Mouse (Mus musculus): ENCODE results near the gene Wars. TPM values are rescaled to one million over a fixed set of nuclear protein-coding genes. Genes with fewer than 3 reads are reported as not detected.

The Wars gene
- polyA plus RNA-seq, 1 experiment from 2014 or later, result 77.2 TPM

DNA sequence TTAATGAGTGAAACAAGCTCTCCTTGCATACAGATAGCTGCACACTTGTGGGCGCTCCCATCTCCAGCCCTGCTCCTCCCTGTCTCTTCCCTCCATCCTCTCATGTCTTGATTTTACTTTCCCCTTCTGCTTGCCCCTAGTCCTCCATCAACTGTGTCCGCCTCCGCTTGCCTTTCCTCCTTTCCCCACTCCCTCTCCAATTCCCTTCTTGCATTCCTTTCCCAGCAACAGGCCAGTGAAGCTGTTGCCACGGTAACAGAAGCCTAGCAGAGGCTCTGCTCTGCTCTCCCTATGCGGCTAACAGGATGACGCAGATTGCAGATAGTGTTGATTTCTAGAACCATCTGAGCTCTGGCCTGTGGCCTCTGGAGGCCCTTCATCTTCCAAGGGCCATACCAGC is 21.9 kb upstream of the Wars start:
- 25% methylated on average over 6 of the region's 6 CpGs for WGBS (ENCODE audit: insufficient replicate concordance)
- Histone ChIP-seq H3K27ac (ENCODE audit: low read depth, low read length) (no peak overlapping the region), H3K9ac (ENCODE audit: low read depth, low read length) (no peak overlapping the region), H3K27me3 (ENCODE audit: control insufficient read depth, insufficient read depth, low read length) (no peaks in the 10 kb centered on the region), H3K9me3 (replicated peaks; ENCODE audit: control insufficient read depth, low read length) (no peaks in the 10 kb centered on the region), H3K4me1 (ENCODE audit: control insufficient read depth, insufficient read depth, low read length) (no peaks in the 10 kb centered on the region), H3K36me3 (ENCODE audit: control insufficient read depth, insufficient read depth, low read length) (no peaks in the 10 kb centered on the region), H3K4me3 (ENCODE audit: low read depth, low read length) (no peak overlapping the region), H3K4me2 (no peak overlapping the region)
- ATAC-seq (replicated peaks; ENCODE audit: insufficient number of reproducible peaks, low FRiP score, low TSS enrichment), result no peak

GRCm38 (mm10) chr12:108914709-108915340 is 20.9 kb upstream of the Wars start:
- no peaks in the 10 kb centered on the region for H3K36me3 ChIP-seq (ENCODE audit: control insufficient read depth, insufficient read depth, low read length)
- no peak overlapping the region for H3K4me2 ChIP-seq
- WGBS (ENCODE audit: insufficient replicate concordance), result 70% methylated on average over 12 of the region's 12 CpGs
- H3K9ac ChIP-seq (ENCODE audit: low read depth, low read length), result no peak overlapping the region
- no peak for ATAC-seq (replicated peaks; ENCODE audit: insufficient number of reproducible peaks, low FRiP score, low TSS enrichment)
- no peaks in the 10 kb centered on the region for H3K4me1 ChIP-seq (ENCODE audit: control insufficient read depth, insufficient read depth, low read length)
- no peak overlapping the region for H3K4me3 ChIP-seq (ENCODE audit: low read depth, low read length)
- H3K9me3 ChIP-seq (replicated peaks; ENCODE audit: control insufficient read depth, low read length), result no peaks in the 10 kb centered on the region
- no peak overlapping the region for H3K27ac ChIP-seq (ENCODE audit: low read depth, low read length)
- H3K27me3 ChIP-seq (ENCODE audit: control insufficient read depth, insufficient read depth, low read length), result no peaks in the 10 kb centered on the region

DNA sequence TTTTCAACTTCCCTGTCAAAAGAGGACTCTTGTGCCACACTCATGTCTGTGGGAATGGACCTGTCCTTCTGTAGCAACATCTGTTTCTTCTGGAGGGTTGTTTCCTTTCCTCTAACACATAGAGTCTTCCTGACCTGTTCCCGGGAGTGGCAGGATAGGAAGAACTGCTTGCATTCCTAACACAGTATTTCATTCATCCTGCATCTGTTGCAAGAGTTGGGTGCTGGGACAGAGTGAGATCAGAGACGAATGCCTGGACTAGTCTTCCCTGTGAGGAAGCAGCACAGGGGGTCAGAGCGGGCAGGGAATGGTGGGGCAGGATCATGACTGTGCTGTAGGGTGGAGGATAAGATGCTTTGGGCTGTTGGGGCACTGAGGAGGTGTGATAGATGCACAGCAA is 20.2 kb upstream of the Wars start:
- Histone ChIP-seq H3K27me3 (ENCODE audit: control insufficient read depth, insufficient read depth, low read length) (no peaks in the 10 kb centered on the region), H3K4me2 (no peak overlapping the region), H3K4me1 (ENCODE audit: control insufficient read depth, insufficient read depth, low read length) (no peaks in the 10 kb centered on the region), H3K9me3 (replicated peaks; ENCODE audit: control insufficient read depth, low read length) (no peaks in the 10 kb centered on the region), H3K27ac (ENCODE audit: low read depth, low read length) (no peak overlapping the region), H3K4me3 (ENCODE audit: low read depth, low read length) (no peak overlapping the region), H3K9ac (ENCODE audit: low read depth, low read length) (no peak overlapping the region), H3K36me3 (ENCODE audit: control insufficient read depth, insufficient read depth, low read length) (no peaks in the 10 kb centered on the region)
- 75% methylated on average over 3 of the region's 3 CpGs for WGBS (ENCODE audit: insufficient replicate concordance)
- no peak for ATAC-seq (replicated peaks; ENCODE audit: insufficient number of reproducible peaks, low FRiP score, low TSS enrichment)

DNA sequence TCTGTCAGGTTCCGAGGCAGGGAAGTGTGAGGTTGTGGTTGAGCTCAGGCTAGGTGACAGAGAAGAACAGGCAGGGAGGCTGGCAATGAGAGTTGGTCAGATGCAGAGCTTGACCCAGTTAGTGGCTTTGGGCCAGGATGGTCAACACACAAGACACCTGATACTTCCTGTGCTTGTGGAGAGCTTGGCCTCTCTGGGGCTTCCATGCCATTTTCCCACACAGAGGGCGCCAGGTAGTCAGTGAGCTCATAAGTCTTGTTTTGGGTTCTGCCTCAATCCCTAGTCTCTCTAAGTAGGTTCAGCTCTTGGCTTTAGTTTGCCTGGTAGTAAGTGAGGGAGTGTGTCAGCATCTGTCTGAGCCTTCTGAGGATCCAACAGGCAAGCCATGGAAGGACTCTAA is 18.5 kb upstream of the Wars start:
- no peak overlapping the region for H3K4me2 ChIP-seq
- no peak for ATAC-seq (replicated peaks; ENCODE audit: insufficient number of reproducible peaks, low FRiP score, low TSS enrichment)
- H3K9ac ChIP-seq (ENCODE audit: low read depth, low read length), result no peak overlapping the region
- H3K36me3 ChIP-seq (ENCODE audit: control insufficient read depth, insufficient read depth, low read length), result no peaks in the 10 kb centered on the region
- H3K4me3 ChIP-seq (ENCODE audit: low read depth, low read length), result no peak overlapping the region
- no peaks in the 10 kb centered on the region for H3K27me3 ChIP-seq (ENCODE audit: control insufficient read depth, insufficient read depth, low read length)
- WGBS (ENCODE audit: insufficient replicate concordance), result 79% methylated on average over 2 of the region's 2 CpGs
- H3K4me1 ChIP-seq (ENCODE audit: control insufficient read depth, insufficient read depth, low read length), result no peaks in the 10 kb centered on the region
- H3K9me3 ChIP-seq (replicated peaks; ENCODE audit: control insufficient read depth, low read length), result no peaks in the 10 kb centered on the region
- H3K27ac ChIP-seq (ENCODE audit: low read depth, low read length), result no peak overlapping the region

DNA sequence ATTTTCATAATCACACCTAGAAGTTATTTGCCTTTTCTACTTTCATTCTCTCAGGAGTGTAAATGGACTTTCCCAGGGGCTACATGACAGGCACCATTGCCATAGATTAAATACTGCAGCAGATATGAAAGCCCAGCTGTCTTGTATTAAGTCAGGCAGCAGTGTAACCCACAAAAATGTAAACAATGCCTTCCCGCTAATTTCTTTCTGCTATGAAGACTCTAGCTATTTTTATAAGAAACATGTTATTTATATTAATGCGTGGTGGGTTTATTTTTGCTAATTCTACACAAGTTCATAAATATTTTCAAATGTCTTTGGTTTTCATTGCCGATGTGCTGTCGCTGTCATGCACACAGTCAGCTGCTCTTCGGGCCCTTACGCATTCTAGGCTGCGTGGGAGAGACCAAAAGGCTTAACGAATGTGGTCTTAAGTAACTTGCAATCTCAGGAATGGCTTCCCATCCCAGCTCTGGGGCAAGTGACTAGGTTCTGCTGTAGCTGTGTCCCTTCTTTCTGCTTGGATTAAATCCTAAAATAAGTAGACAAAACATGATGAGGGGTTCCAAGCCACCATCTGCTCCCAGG is 16.0 kb upstream of the Wars start:
- ATAC-seq (replicated peaks; ENCODE audit: insufficient number of reproducible peaks, low FRiP score, low TSS enrichment), result no peak
- Histone ChIP-seq H3K27me3 (ENCODE audit: control insufficient read depth, insufficient read depth, low read length) (no peaks in the 10 kb centered on the region), H3K4me2 (no peak overlapping the region), H3K36me3 (ENCODE audit: control insufficient read depth, insufficient read depth, low read length) (no peaks in the 10 kb centered on the region), H3K27ac (ENCODE audit: low read depth, low read length) (no peak overlapping the region), H3K9ac (ENCODE audit: low read depth, low read length) (no peak overlapping the region), H3K9me3 (replicated peaks; ENCODE audit: control insufficient read depth, low read length) (no peaks in the 10 kb centered on the region), H3K4me3 (ENCODE audit: low read depth, low read length) (no peak overlapping the region), H3K4me1 (ENCODE audit: control insufficient read depth, insufficient read depth, low read length) (no peaks in the 10 kb centered on the region)
- 81% methylated on average over 8 of the region's 8 CpGs for WGBS (ENCODE audit: insufficient replicate concordance)

DNA sequence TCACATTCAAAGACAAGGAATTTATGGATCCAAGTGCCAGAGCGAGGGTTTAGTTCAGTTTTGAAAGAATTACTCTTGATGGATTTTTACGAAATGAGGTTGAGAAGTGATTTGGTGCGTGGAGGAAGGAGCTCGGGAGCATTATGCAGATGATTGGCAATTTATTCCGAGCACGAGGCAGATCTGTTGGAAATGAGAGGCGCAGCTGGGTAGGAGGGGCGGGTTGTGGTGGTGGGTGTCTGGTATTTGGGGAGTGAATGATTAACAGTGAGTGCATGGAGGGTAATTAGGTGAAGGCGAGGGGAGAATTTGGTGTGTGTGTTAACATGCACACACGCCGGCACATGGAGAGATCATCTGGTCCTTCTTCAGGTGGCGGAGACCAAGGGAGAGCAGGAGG is 12.4 kb upstream of the Wars start:
- no peak overlapping the region for H3K27ac ChIP-seq (ENCODE audit: low read depth, low read length)
- no peak overlapping the region for H3K4me3 ChIP-seq (ENCODE audit: low read depth, low read length)
- WGBS (ENCODE audit: insufficient replicate concordance), result 68% methylated on average over 12 of the region's 12 CpGs
- no peaks in the 10 kb centered on the region for H3K9me3 ChIP-seq (replicated peaks; ENCODE audit: control insufficient read depth, low read length)
- no peaks in the 10 kb centered on the region for H3K36me3 ChIP-seq (ENCODE audit: control insufficient read depth, insufficient read depth, low read length)
- no peak for ATAC-seq (replicated peaks; ENCODE audit: insufficient number of reproducible peaks, low FRiP score, low TSS enrichment)
- H3K4me1 ChIP-seq (ENCODE audit: control insufficient read depth, insufficient read depth, low read length), result no peaks in the 10 kb centered on the region
- H3K4me2 ChIP-seq, result no peak overlapping the region
- H3K27me3 ChIP-seq (ENCODE audit: control insufficient read depth, insufficient read depth, low read length), result no peaks in the 10 kb centered on the region
- no peak overlapping the region for H3K9ac ChIP-seq (ENCODE audit: low read depth, low read length)

- Histone ChIP-seq H3K4me3 (ENCODE audit: low read depth, low read length) (no peak overlapping the region), H3K4me2 (no peak overlapping the region), H3K36me3 (ENCODE audit: control insufficient read depth, insufficient read depth, low read length) (no peaks in the 10 kb centered on the region), H3K9ac (ENCODE audit: low read depth, low read length) (no peak overlapping the region), H3K27ac (ENCODE audit: low read depth, low read length) (no peak overlapping the region), H3K9me3 (replicated peaks; ENCODE audit: control insufficient read depth, low read length) (no peaks in the 10 kb centered on the region), H3K4me1 (ENCODE audit: control insufficient read depth, insufficient read depth, low read length) (no peaks in the 10 kb centered on the region), H3K27me3 (ENCODE audit: control insufficient read depth, insufficient read depth, low read length) (no peaks in the 10 kb centered on the region)
- WGBS (ENCODE audit: insufficient replicate concordance), result 55% methylated on average over 14 of the region's 14 CpGs
- no peak for ATAC-seq (replicated peaks; ENCODE audit: insufficient number of reproducible peaks, low FRiP score, low TSS enrichment)
Measured at GRCm38 (mm10) chr12:108905620-108906302, 11.8 kb upstream of the Wars start.

GRCm38 (mm10) chr12:108904276-108904653 is 10.3 kb upstream of the Wars start:
- no peaks in the 10 kb centered on the region for H3K36me3 ChIP-seq (ENCODE audit: control insufficient read depth, insufficient read depth, low read length)
- no peaks in the 10 kb centered on the region for H3K9me3 ChIP-seq (replicated peaks; ENCODE audit: control insufficient read depth, low read length)
- H3K27ac ChIP-seq (ENCODE audit: low read depth, low read length), result no peak overlapping the region
- H3K4me2 ChIP-seq, result no peak overlapping the region
- no peak for ATAC-seq (replicated peaks; ENCODE audit: insufficient number of reproducible peaks, low FRiP score, low TSS enrichment)
- H3K4me3 ChIP-seq (ENCODE audit: low read depth, low read length), result no peak overlapping the region
- H3K9ac ChIP-seq (ENCODE audit: low read depth, low read length), result no peak overlapping the region
- no peaks in the 10 kb centered on the region for H3K27me3 ChIP-seq (ENCODE audit: control insufficient read depth, insufficient read depth, low read length)
- no peaks in the 10 kb centered on the region for H3K4me1 ChIP-seq (ENCODE audit: control insufficient read depth, insufficient read depth, low read length)
- WGBS (ENCODE audit: insufficient replicate concordance), result 77% methylated on average over 8 of the region's 8 CpGs
